Mouse (Mus musculus) neural tube, embryonic 10.5 days (tissue): Measurements from ENCODE around the gene Nrd1.

Experiments
- DNase-seq: peaks from one replicate; pipeline ENCODE4 v3.0.0-alpha.2; 2017; ENCODE audit warnings: low spot score; ENCODE audit errors: extremely low spot score

Nrd1 gene

DNA sequence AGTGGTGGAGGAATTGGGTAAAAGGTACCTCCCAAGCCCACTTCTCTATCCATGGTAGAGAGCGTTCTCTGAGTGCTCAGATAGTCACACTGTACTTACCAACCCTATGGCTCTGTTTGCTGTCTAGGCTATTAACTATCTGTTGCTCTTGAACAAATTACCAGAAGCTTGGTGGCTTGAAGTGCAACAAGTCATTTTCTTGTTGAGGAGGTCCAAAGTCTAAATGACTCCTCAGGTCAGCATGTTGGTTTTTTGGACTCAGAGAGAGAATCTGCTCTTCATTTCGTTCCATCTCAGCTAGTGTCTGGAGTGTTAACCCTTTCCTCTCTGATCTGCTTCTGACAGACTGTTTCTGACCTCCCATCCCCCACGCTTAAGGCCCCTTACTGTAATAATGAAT, 24.6 kb downstream of the Nrd1 start:
- no peak for DNase-seq

DNA sequence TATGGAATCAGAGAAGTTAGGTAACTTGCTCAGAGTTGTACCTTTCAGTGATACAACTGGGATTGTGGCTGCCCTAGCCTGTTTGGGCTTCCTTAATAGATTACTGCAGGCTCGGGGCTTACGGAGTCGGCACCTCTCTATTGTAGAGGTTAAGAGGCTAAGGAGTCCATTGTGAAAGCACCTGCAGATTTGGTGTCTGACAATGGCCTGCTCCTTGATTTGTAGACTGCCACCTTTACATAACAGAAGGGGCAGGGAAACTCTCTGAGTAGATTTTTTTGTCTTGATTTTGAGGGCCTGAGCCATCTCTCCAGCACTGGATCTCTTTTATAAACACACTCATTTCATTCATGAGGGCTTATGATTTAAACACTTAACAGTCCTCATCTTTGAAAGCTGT, 26.1 kb downstream of the Nrd1 start:
- DNase-seq: no peak

DNA sequence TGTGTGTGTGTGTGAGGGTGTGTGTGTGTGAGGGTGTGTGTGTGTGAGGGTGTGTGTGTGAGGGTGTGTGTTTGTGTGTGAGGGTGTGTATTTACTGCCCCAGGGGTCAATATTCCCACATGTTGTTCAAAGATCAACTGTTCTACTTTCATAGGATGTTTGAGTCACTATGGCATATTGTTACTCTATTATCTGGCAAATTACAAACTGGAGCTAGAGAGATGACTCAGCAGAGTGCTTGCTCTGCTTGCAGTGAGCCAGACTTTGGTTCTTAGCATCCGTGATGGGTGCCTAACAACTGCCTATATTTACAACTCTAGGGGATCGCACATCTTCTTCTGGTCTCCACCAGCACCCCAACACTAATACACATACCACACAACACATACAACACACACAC, 29.4 kb downstream of the Nrd1 start:
- no peak for DNase-seq

DNA sequence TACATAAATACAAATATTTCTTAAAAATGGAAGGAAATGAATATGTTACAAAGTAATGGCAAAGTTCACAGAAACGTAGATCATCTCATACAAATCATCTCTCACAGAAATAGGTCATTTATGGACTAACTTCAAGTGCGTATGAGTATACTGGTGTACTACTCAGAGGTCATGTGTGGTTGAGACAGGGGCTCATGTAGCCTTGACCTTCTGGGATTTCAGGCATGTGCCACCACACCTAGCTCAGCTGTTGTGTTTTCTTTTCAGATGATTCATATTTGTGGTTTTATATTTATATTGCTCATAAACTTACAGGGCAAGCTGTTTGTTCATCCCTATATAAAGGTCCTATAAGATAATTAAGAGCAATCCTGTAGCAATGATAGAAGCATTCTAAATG, 29.8 kb downstream of the Nrd1 start:
- DNase-seq: no peak

GRCm38 (mm10) chr4:109036327-109036726, 35.9 kb downstream of the Nrd1 start:
- peak; percentile 71 for DNase-seq

GRCm38 (mm10) chr4:109042739-109043138, 42.3 kb downstream of the Nrd1 start:
- DNase-seq: no peak

GRCm38 (mm10) chr4:109043294-109043693, 42.8 kb downstream of the Nrd1 start:
- no peak for DNase-seq

DNA sequence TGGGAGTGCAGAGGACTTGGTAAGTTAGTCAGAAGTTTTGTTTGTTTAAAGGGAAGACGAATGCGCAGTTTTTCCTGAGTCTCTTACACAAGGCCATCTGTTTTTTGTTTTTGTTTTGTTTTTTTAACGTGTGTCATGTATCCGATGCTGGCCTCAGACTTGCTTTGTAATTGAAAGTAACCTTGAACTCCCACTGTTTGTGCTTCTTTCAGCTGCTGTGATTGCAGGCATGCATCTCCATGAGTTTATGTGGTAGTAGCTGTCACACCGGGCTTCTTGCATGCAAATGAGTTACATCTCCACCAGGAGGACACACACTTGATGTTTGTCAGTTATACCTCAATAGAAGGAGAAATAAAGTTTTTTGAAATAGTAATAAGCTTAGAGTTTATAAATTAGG, 43.3 kb downstream of the Nrd1 start:
- DNase-seq: no peak

DNA sequence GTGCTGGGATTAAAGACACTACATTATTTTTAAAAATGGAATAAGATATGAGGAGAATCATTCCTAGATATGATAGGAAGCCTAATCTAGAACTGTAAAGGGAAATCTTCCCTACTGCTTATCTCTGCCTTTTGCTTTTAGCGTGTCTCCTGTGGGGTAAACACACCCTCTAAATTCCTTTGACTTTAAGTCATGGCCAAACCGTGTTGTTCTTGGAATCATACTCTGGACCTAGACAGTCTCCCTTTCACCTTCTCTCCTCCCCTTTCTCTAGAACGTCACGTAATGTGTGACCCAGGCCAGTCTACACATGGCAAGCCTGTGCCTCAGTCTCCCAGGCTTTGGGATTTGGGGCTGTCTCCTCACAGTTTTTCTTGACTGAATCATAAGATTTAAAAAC, 47.8 kb downstream of the Nrd1 start:
- DNase-seq: no peak

- no peak for DNase-seq
These were observed 51.8 kb downstream of the Nrd1 start for GRCm38 (mm10) chr4:109052282-109052681.

- DNase-seq: no peak
These were observed 53.5 kb downstream of the Nrd1 start for GRCm38 (mm10) chr4:109054003-109054402.

- no peak for DNase-seq
These were observed 55.9 kb downstream of the Nrd1 start for GRCm38 (mm10) chr4:109056351-109056750.

GRCm38 (mm10) chr4:109057640-109058039, 57.2 kb downstream of the Nrd1 start:
- DNase-seq: no peak

- DNase-seq: no peak
These were observed 58.9 kb downstream of the Nrd1 start for GRCm38 (mm10) chr4:109059255-109059821.

DNA sequence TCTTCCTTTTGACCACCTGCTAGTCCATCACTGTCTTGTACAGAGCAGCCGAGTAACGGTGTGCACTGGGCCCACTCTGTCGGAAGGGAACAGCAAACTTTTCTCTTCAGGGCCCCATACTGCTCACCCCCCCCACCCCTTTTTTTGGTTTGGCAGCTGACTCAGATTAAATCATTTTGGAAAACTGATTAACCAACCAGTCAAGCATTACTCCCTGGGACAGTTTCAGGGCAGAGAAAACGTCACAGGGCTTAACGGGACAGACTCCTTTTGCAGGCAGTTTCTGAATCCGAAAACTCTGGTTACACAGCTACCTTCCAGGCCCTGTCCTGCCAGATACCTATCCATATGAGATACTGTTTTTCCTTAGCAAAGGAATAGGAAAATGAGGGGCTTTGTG, 64.5 kb downstream of the Nrd1 start:
- DNase-seq: no peak

GRCm38 (mm10) chr4:109065714-109066113, 65.3 kb downstream of the Nrd1 start:
- no peak for DNase-seq

- DNase-seq: no peak
These were observed 72.4 kb downstream of the Nrd1 start for GRCm38 (mm10) chr4:109072891-109073290.

DNA sequence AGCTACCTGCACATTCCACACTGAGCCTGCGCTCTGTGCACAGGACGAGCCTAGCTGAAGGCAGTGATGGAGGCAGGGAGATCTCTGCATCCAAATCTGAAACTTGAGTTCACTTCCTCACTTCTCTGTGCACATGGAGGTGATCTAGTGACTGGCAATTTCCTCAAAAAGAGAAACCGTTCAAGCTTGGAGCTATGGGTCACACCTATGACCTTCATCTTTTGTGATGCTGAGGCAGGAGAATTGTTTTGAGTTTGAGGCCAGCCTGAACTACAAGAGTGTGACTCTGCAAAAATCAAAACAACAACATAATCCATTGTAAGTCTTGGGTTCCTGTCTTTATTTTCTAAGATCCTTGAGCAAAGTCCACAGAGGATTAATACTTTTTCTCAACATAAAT, 72.8 kb downstream of the Nrd1 start:
- DNase-seq: no peak

- no peak for DNase-seq
These were observed 78.5 kb downstream of the Nrd1 start for GRCm38 (mm10) chr4:109078941-109079340.

GRCm38 (mm10) chr4:109079676-109080075, 79.2 kb downstream of the Nrd1 start:
- no peak for DNase-seq

DNA sequence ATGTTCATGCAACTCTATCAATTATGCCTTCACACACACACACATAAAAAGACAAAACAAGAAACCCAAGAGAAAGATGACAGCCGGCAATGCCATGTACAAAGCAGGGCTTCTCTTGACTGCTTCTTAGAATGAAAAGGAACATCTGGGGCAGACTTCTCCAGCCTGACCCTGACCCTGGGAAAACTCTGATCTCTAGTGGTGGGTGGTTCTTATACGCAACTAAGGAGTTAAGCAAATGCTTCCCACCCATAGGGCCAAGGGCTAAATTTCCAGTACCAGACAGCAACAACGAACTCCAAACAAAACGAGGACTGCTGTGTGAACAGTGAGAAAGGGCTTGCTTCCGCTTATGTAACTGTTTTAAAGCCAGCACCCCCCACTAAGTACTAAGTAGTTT, 79.7 kb downstream of the Nrd1 start:
- DNase-seq: no peak

GRCm38 (mm10) chr4:109089171-109089570, 88.7 kb downstream of the Nrd1 start:
- no peak for DNase-seq

DNA sequence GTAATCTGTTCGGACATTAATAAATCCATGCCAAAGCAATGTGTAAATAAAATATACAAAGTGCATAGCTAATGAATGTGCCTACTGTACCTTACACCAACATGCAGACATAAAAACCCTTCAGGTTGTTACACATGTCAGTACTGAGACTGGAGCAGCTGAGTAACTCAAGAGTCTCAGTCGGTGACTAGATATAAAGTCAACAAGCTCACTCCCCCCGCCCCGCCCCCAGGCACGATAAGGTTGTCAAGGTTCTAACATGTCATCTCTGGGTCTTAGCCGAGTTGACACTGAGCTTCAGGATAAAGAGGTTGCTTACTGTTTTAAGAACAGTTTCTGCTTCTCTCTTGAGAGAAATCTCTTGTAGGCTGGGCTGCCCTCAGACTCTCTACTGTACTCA, 89.5 kb downstream of the Nrd1 start:
- no peak for DNase-seq

- no peak for DNase-seq
These were observed 90.9 kb downstream of the Nrd1 start for GRCm38 (mm10) chr4:109091241-109091777.
